Mouse (Mus musculus) forebrain, postnatal 0 days (tissue): ENCODE results near the gene Hprt. TPM values are rescaled to one million over a fixed set of nuclear protein-coding genes. Genes with fewer than 3 reads are reported as not detected.

ENCODE experiments used
- ATAC-seq: fragments of 200-750 bp; cut with Nextera tagmentation; 2 replicates; pipeline ENCODE4 v1.8.0; 2017; ENCODE audit warnings: mild to moderate bottlenecking, moderate library complexity
- DNase-seq: peaks from one replicate; pipeline ENCODE4 v3.0.0-alpha.2; 2015
- H3K27ac ChIP-seq: fragments of 300-500 bp; sonication (generic); 2 replicates; pipeline ENCODE4 v1.5.1; 2014; ENCODE audit warnings: low read depth, mild to moderate bottlenecking, antibody characterized with exemption, low read length, moderate library complexity, mixed read lengths
- H3K27me3 ChIP-seq: fragments of 300-500 bp; sonication (generic); 2 replicates; pipeline ENCODE4 v1.6.1; 2014; ENCODE audit warnings: mild to moderate bottlenecking, low read length, mixed read lengths; ENCODE audit not compliant: insufficient read depth
- H3K36me3 ChIP-seq: fragments of 300-500 bp; sonication (generic); 2 replicates; pipeline ENCODE4 v1.6.1; 2014; ENCODE audit warnings: mild to moderate bottlenecking, moderate library complexity; ENCODE audit not compliant: insufficient read depth
- H3K4me1 ChIP-seq: fragments of 300-500 bp; sonication (generic); 2 replicates; pipeline ENCODE4 v1.6.1; 2014; ENCODE audit warnings: antibody characterized with exemption; ENCODE audit not compliant: insufficient read depth
- H3K4me2 ChIP-seq: fragments of 300-500 bp; sonication (generic); 2 replicates; pipeline ENCODE4 v1.6.1; 2014; ENCODE audit warnings: low read depth, mild to moderate bottlenecking, moderate library complexity
- H3K4me3 ChIP-seq: fragments of 300-500 bp; sonication (generic); 2 replicates; pipeline ENCODE4 v1.5.1; 2014; ENCODE audit warnings: low read depth, low read length, mixed read lengths
- H3K9ac ChIP-seq: fragments of 300-500 bp; sonication (generic); 2 replicates; pipeline ENCODE4 v1.6.1; 2014; ENCODE audit warnings: mild to moderate bottlenecking
- H3K9me3 ChIP-seq: fragments of 300-500 bp; sonication (generic); 2 replicates; pipeline ENCODE4 v1.6.1; 2016; ENCODE audit warnings: low read length
- CTCF ChIP-seq: sonication (generic); IDR thresholded peaks from 2 replicates; pipeline ENCODE4 v1.5.1; 2016; ENCODE audit warnings: antibody characterized with exemption, control low read depth, low read depth
- WGBS: fragments of 180-500 bp; shearing (Covaris S2); extraction: QIAGEN DNeasy Blood & Tissue Kit; methylation state at CpG from one replicate; pipeline ENCODE4 v1.1.7; 2014; 5-methylcytosine and 5-hydroxymethylcytosine counted together
- polyA plus RNA-seq: library from polyadenylated mRNA; unstranded; fragments of >200 nt; fragmentation: Nextera tagmentation; extraction: Ambion mirVana; gene quantifications from 2 replicates; pipeline ENCODE4 v1.2.1, GENCODE M21; 2015
- total RNA-seq: library from RNA; depleted of rRNA; stranded (reverse); fragments of >200 nt; gene quantifications from 2 replicates; pipeline ENCODE4 v1.2.3, GENCODE M21; 2014; rRNA removed

The Hprt gene
- 59.0 and 66.2 TPM in 2 replicates for total RNA-seq
- polyA plus RNA-seq: 162 and 177 TPM in 2 replicates

- no peak for TF ChIP-seq CTCF
- H3K4me2 ChIP-seq: peak within 1 kb of the TSS; percentile 44
- peak; percentile 97 for ATAC-seq
- H3K36me3 ChIP-seq: no peaks in the 10 kb centered on the region
- peak within 1 kb of the TSS; percentile 54 for H3K4me3 ChIP-seq
- 20% methylated on average over 66 of the region's 72 CpGs for WGBS
- peak within 1 kb of the TSS; percentile 89 for H3K27ac ChIP-seq
- H3K9me3 ChIP-seq: no peaks in the 10 kb centered on the region
- peak within 1 kb of the TSS; percentile 70 for H3K9ac ChIP-seq
- no peaks in the 10 kb centered on the region for H3K27me3 ChIP-seq
- no peaks in the 10 kb centered on the region; the same call in none of the 2 replicates for H3K4me1 ChIP-seq
- peak; percentile 85 for DNase-seq
Observed at GRCm38 (mm10) chrX:52987905-52988783, at the start of gene Hprt. Hprt (plus strand) TSS chrX:52988137.

- Histone ChIP-seq H3K4me3 (no peak overlapping the region), H3K9ac (no peak overlapping the region), H3K4me1 (no peaks in the 10 kb centered on the region), H3K27me3 (no peaks in the 10 kb centered on the region), H3K9me3 (no peaks in the 10 kb centered on the region), H3K36me3 (peaks cover 21% of the 10 kb centered on the region), H3K27ac (no peak overlapping the region), H3K4me2 (no peak overlapping the region)
- 89% methylated on average over 5 of the region's 5 CpGs for WGBS
- no peak for TF ChIP-seq CTCF
- DNase-seq: no peak
- no peak for ATAC-seq
Observed at GRCm38 (mm10) chrX:52945509-52945908, 42.4 kb upstream of the Hprt start.

DNA sequence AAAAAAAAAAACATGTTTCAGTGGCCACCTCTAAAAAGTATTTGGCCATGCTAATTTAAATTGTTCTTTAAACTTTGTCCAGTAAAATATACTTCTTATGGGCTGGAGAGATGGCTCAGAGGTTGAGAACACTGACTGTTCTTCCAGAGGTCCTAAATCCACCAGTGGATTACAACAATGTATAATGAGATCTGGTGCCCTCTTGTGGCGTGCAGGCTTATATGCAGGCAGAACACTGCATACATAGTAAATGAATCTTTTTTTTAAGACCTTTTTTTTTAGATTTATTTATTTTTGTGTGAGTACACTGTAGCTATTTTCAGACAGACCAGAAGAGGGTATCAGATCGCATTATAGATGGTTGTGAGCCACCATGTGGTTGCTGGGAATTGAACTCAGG lies 38.2 kb upstream of the Hprt start:
- Histone ChIP-seq H3K9me3 (no peaks in the 10 kb centered on the region), H3K4me1 (no peaks in the 10 kb centered on the region), H3K27ac (no peak overlapping the region), H3K27me3 (no peaks in the 10 kb centered on the region), H3K4me2 (no peak overlapping the region), H3K36me3 (peaks cover 14% of the 10 kb centered on the region), H3K4me3 (no peak overlapping the region), H3K9ac (no peak overlapping the region)
- peak; percentile 60 for TF ChIP-seq CTCF
- peak; percentile 18 for DNase-seq
- ATAC-seq: no peak
- WGBS: 66% methylated on average over 2 of the region's 2 CpGs

- Histone ChIP-seq H3K4me2 (no peak overlapping the region), H3K4me1 (no peaks in the 10 kb centered on the region), H3K9me3 (no peaks in the 10 kb centered on the region), H3K4me3 (no peak overlapping the region), H3K27ac (no peak overlapping the region), H3K36me3 (no peaks in the 10 kb centered on the region), H3K9ac (no peak overlapping the region), H3K27me3 (no peaks in the 10 kb centered on the region)
- 86% methylated on average over 4 of the region's 4 CpGs for WGBS
- DNase-seq (no peak), ATAC-seq (no peak)
- TF ChIP-seq CTCF: no peak
Observed at GRCm38 (mm10) chrX:52956942-52957341, 31.0 kb upstream of the Hprt start.

DNA sequence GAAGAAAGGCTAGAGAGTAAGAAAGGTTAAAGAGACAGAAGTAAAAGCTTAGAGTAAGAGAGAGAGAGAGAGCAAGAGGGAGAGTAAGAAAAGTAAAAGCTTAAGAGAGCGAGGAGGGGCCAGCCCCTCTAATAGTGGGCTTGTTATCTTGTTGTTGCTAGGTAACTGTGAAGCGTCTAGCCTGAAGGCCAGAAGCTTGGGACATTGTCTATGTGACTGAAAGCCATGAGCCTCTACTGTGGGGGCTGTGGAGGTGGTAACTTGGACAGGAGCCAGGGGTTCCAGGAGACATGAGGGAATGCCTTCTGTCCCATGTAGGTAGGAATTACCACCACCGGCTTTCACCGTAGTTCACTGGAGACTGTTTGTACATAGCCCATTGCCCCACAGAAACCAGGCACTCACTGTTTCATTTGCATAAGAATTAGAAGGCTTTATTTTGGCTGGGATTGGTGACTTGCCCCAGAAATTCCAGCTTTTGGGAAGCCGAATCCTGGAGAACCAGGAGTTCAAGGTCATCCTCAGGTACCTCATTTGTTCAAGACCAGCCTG lies 26.3 kb upstream of the Hprt start:
- Histone ChIP-seq H3K36me3 (no peaks in the 10 kb centered on the region), H3K9ac (no peak overlapping the region), H3K9me3 (no peaks in the 10 kb centered on the region), H3K4me3 (no peak overlapping the region), H3K4me2 (no peak overlapping the region), H3K4me1 (no peaks in the 10 kb centered on the region), H3K27me3 (no peaks in the 10 kb centered on the region), H3K27ac (no peak overlapping the region)
- no peak for TF ChIP-seq CTCF
- ATAC-seq (no peak), DNase-seq (no peak)
- 45% methylated on average over 5 of the region's 5 CpGs for WGBS

- 95% methylated on average over 2 of the region's 2 CpGs for WGBS
- no peaks in the 10 kb centered on the region for H3K9me3 ChIP-seq
- no peak for TF ChIP-seq CTCF
- no peak overlapping the region for H3K4me3 ChIP-seq
- no peak overlapping the region for H3K27ac ChIP-seq
- no peak for ATAC-seq
- no peak for DNase-seq
- no peaks in the 10 kb centered on the region for H3K4me1 ChIP-seq
- H3K9ac ChIP-seq: no peak overlapping the region
- H3K4me2 ChIP-seq: no peak overlapping the region
- H3K36me3 ChIP-seq: no peaks in the 10 kb centered on the region
- H3K27me3 ChIP-seq: no peaks in the 10 kb centered on the region
Observed at GRCm38 (mm10) chrX:52965149-52965548, 22.8 kb upstream of the Hprt start.

DNA sequence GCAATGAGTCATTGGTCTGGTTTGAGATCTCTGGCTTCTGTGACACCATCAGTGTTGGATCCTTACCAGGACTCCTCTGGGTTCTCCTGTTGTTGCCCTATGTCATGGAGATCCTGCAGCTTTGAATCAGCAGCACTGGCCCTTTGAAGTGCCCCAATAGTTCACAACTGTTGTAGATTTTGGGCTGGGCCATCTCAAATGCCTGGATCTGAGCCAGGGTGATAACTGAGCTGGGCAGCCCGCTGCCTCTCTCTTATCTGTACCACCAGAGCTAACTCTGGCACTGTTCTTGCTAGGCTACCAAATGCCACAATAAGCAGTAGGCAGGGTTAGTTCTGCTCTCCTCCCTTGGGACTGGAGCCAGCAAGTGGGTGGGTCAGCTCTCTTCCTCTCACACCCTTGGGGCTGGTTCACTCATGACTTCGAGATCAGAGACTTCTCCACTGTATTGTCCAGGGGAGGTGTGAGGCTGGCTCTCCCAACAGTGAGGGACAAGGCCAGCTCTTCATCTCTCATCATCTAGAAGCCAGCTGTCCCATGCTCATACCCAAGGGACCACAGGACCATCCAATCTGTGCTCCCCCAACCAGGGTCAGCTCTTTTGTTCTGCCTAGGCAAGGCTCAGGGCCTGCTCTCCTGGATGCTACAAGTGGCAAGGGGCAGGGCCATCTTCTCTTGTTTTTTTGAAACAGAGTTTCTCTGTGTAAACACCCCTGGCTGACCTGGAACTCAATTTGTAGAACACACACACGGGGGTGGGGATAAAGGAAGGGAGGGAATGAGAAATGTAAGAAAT lies 16.5 kb upstream of the Hprt start:
- H3K27ac ChIP-seq: no peak overlapping the region
- DNase-seq: no peak

More for the DNA sequence above, 16.5 kb upstream of the Hprt start:
- Histone ChIP-seq H3K9ac (no peak overlapping the region), H3K4me2 (no peak overlapping the region), H3K4me3 (no peak overlapping the region), H3K4me1 (no peaks in the 10 kb centered on the region), H3K36me3 (no peaks in the 10 kb centered on the region), H3K27me3 (no peaks in the 10 kb centered on the region), H3K9me3 (no peaks in the 10 kb centered on the region)
- TF ChIP-seq CTCF: no peak
- no peak for ATAC-seq
- 66% methylated on average over 3 of the region's 3 CpGs for WGBS
